8 mouse cellular contexts compared by ENCODE assay signal in the genomic region with DNA sequence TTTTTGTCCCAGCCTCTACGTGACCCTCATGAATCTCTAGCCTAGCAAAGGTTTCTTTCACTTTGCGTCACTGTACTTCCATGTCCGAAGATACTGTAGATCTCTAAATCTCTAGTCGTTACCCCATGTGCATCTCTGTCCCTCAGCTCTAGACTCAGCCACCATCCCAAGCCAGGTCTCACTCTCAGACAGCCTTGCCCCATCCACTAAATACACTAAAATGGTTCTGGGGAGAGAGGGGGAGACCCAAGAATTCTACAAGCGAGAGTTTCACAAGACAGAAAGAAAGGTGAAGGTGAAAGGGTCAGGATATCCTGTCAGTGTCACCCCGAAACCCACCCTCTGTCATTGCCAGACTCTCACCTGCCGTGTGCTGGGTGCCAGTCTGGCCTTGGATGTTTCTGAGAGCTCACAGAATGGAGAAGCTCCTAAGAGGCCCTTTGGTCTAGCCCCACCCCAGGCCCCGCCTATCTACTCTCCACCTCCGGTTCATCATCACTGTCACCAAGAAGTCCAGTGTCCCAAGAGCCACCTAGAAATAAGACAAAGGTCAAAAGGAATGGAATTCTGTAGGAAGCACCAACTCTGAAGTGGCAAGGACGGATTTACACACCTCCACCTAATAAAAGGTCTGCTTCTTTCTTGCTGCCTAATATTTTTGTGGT. TPM values are rescaled to one million over a fixed set of nuclear protein-coding genes. Genes with fewer than 3 reads are reported as not detected.
A peak's percentile ranks its signal among the peaks of the same experiment; 100 is the strongest.
DNase-seq lines count a peak whose midpoint lies in the region; ATAC-seq and TF ChIP-seq lines count a peak whose summit lies in the region.

A gene (minus strand): TSS at position 409 of the 665 bp plus-strand sequence.

- no peaks in the 10 kb centered on the region for H3K9me3 ChIP-seq in heart, embryonic 11.5 days (replicated peaks; ENCODE audit: control insufficient read depth, low read length)
- no peaks in the 10 kb centered on the region for H3K9me3 ChIP-seq in liver, embryonic 15.5 days (replicated peaks)
- H3K9me3 ChIP-seq in heart, embryonic 12.5 days (replicated peaks), result no peaks in the 10 kb centered on the region; the same call in 1 of the 2 replicates

- peak; percentile 96 for DNase-seq in heart, adult 11 months
- peak; percentile 69 to 79 for DNase-seq in spleen, adult 18-20 months
- DNase-seq in Muller cell, postnatal 12 days (ENCODE audit: inconsistent ontology term), result no peak
- no peak for DNase-seq in urinary bladder, postnatal 10 days (ENCODE audit: low spot score)

- peak; percentile 46; the same call in 1 of the 2 replicates for TF ChIP-seq POLR2A in bone marrow, adult 2 months (IDR thresholded peaks at IDR 0.05; ENCODE audit: borderline replicate concordance, control insufficient read depth, low read depth, low read length)

- H3K4me3 ChIP-seq in heart, embryonic 11.5 days (ENCODE audit: low read depth, low read length), result no peak within 1 kb of the TSS
- H3K4me3 ChIP-seq in bone marrow, adult 2 months (replicated peaks; ENCODE audit: control insufficient read depth, low read depth, low read length), result peak within 1 kb of the TSS; percentile 81
- H3K4me3 ChIP-seq in liver, embryonic 15.5 days (replicated peaks), result peak within 1 kb of the TSS; percentile 38
- H3K4me3 ChIP-seq in heart, embryonic 12.5 days, result no peak within 1 kb of the TSS

- no peak within 1 kb of the TSS for H3K4me2 ChIP-seq in heart, embryonic 11.5 days
- H3K4me2 ChIP-seq in liver, embryonic 15.5 days, result peak within 1 kb of the TSS; percentile 45
- H3K4me2 ChIP-seq in heart, embryonic 12.5 days, result no peak within 1 kb of the TSS

- no peaks in the 10 kb centered on the region for H3K4me1 ChIP-seq in heart, embryonic 11.5 days (ENCODE audit: control insufficient read depth, insufficient read depth, low read length)
- H3K4me1 ChIP-seq in bone marrow, adult 2 months (ENCODE audit: control insufficient read depth, insufficient read depth, low read length), result peaks cover 3% of the 10 kb centered on the region
- peaks cover 25% of the 10 kb centered on the region for H3K4me1 ChIP-seq in liver, embryonic 15.5 days (replicated peaks)
- H3K4me1 ChIP-seq in heart, embryonic 12.5 days (replicated peaks), result no peaks in the 10 kb centered on the region

- no peaks in the 10 kb centered on the region for H3K36me3 ChIP-seq in heart, embryonic 11.5 days (ENCODE audit: control insufficient read depth, insufficient read depth, low read length)
- peaks cover 26% of the 10 kb centered on the region for H3K36me3 ChIP-seq in liver, embryonic 15.5 days (replicated peaks)
- 0 out of 2 replicates have a peak, but pooled peaks cover 8% of the 10 kb centered on the region for H3K36me3 ChIP-seq in heart, embryonic 12.5 days

- no peak for ATAC-seq in heart, embryonic 11.5 days (replicated peaks; ENCODE audit: insufficient number of reproducible peaks, low FRiP score, low TSS enrichment)
- peak; percentile 66; the same call in 1 of the 2 replicates for ATAC-seq in liver, embryonic 15.5 days (ENCODE audit: insufficient read depth)
- ATAC-seq in heart, embryonic 12.5 days (ENCODE audit: insufficient number of reproducible peaks, low FRiP score), result no peak

- H3K27me3 ChIP-seq in heart, embryonic 11.5 days (ENCODE audit: control insufficient read depth, insufficient read depth, low read length), result peaks cover 2% of the 10 kb centered on the region; the same call in 1 of the 2 replicates
- H3K27me3 ChIP-seq in liver, embryonic 15.5 days, result 0 out of 2 replicates have a peak, but pooled peaks cover 5% of the 10 kb centered on the region
- H3K27me3 ChIP-seq in heart, embryonic 12.5 days (replicated peaks), result no peaks in the 10 kb centered on the region

- TF ChIP-seq CTCF in bone marrow, adult 2 months (IDR thresholded peaks at IDR 0.05; ENCODE audit: control insufficient read depth, insufficient read depth, low read length), result no peak

- no peak within 1 kb of the TSS for H3K9ac ChIP-seq in heart, embryonic 11.5 days (ENCODE audit: low read depth, low read length)
- no peak within 1 kb of the TSS for H3K9ac ChIP-seq in liver, embryonic 15.5 days
- no peak within 1 kb of the TSS for H3K9ac ChIP-seq in heart, embryonic 12.5 days

- no peak within 1 kb of the TSS for H3K27ac ChIP-seq in heart, embryonic 11.5 days (ENCODE audit: low read depth, low read length)
- peak within 1 kb of the TSS; percentile 96 for H3K27ac ChIP-seq in bone marrow, adult 2 months (ENCODE audit: control insufficient read depth, insufficient read depth, low read depth, low read length, poor library complexity)
- peak within 1 kb of the TSS; percentile 60 for H3K27ac ChIP-seq in liver, embryonic 15.5 days (replicated peaks)
- H3K27ac ChIP-seq in heart, embryonic 12.5 days (ENCODE audit: poor library complexity, severe bottlenecking), result no peak within 1 kb of the TSS

- 77% methylated on average over 10 of the region's 10 CpGs for WGBS in heart, embryonic 11.5 days (ENCODE audit: insufficient replicate concordance)
- 19% methylated on average over 10 of the region's 10 CpGs for WGBS in bone marrow, adult 2 months
- 38% methylated on average over 10 of the region's 10 CpGs for WGBS in liver, embryonic 15.5 days (ENCODE audit: insufficient replicate concordance)
- 78% methylated on average over 10 of the region's 10 CpGs for WGBS in heart, embryonic 12.5 days

RNA-seq across cellular contexts. Expression of the gene that starts here (rescaled TPM):
- 0.79 and 1.5 TPM in 2 replicates for polyA plus RNA-seq in heart, embryonic 11.5 days (2014; fragmentation: Nextera tagmentation; extraction: Ambion mirVana)
- 11.7 and 41.8 TPM in 2 replicates for polyA plus RNA-seq in bone marrow, adult 2 months (2011; ENCODE audit: insufficient read depth, insufficient read length, low replicate concordance, missing spikeins)
- 9.3 and 9.8 TPM in 2 replicates for polyA plus RNA-seq in liver, embryonic 15.5 days (2015; fragmentation: Nextera tagmentation; extraction: Ambion mirVana)
- 0.62 and 0.91 TPM in 2 replicates for polyA plus RNA-seq in heart, embryonic 12.5 days (2016; fragmentation: Nextera tagmentation; extraction: Ambion mirVana)

Comparison
In these comparisons a context has a peak if more than half of its experiments do, and no peak if none do; other contexts are left out.
1. DNase-seq: peak in heart, adult 11 months (single experiment) and spleen, adult 18-20 months (2 of 2); none in Muller cell, postnatal 12 days (single experiment) and urinary bladder, postnatal 10 days (single experiment).
2. H3K27ac ChIP-seq: peak in bone marrow, adult 2 months (single experiment) and liver, embryonic 15.5 days (single experiment); none in heart, embryonic 11.5 days (single experiment) and heart, embryonic 12.5 days (single experiment).
3. H3K4me3 ChIP-seq: peak in bone marrow, adult 2 months (single experiment) and liver, embryonic 15.5 days (single experiment); none in heart, embryonic 11.5 days (single experiment) and heart, embryonic 12.5 days (single experiment).